Mouse (Mus musculus): ENCODE data around the gene Platr17. TPM values are rescaled to one million over a fixed set of nuclear protein-coding genes. Genes with fewer than 3 reads are reported as not detected.
"Not testable (repeated sequence)": the region's sequence is repeated elsewhere in the genome, so short reads cannot be mapped to it uniquely, and the experiment has no call there.

The Platr17 gene
- total RNA-seq, 2 experiments from 2014 or later, result not detected

DNA sequence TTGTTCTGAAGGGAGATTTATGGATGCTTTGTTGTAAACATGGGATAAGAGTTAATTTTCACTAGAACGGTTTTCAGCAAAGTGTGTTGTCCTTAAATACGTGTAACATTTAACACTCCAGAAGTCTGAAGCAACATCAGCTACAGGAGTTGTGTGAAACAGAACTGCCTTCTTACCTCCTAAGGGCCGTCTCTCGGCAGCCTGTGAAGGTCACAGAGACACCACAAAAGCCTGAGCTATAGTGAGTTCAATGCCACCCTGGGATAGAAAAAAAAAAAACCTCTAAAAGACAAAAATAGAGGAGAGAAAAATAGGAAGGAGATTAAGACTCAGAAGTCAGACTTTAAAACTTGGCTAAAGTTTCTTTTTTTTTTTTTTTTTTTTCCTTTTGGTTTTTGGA is 2.9 kb upstream of the Platr17 start:
- no peak for DNase-seq
- intact Hi-C loops (cut with DNase I), result no loop called here

DNA sequence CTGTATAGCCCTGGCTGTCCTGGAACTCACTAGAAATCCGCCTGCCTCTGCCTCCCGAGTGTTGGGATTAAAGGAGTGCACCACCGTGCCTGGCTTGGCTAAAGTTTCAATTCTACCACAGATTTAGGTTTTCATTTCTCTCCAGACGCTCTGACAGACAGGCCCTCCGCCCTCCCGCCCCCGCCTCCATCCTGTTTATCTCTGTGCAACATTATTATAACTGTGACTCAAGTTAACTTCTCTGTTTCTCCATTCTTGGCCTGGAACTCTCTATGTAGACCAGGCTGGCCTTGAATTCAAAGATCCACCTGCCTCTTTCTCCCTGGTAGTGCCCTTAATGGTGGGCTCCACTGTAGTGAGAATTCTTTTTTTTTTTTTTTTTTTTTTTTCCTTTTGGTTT is 2.4 kb upstream of the Platr17 start:
- intact Hi-C loops (cut with DNase I), result no loop called here
- no peak for DNase-seq

DNA sequence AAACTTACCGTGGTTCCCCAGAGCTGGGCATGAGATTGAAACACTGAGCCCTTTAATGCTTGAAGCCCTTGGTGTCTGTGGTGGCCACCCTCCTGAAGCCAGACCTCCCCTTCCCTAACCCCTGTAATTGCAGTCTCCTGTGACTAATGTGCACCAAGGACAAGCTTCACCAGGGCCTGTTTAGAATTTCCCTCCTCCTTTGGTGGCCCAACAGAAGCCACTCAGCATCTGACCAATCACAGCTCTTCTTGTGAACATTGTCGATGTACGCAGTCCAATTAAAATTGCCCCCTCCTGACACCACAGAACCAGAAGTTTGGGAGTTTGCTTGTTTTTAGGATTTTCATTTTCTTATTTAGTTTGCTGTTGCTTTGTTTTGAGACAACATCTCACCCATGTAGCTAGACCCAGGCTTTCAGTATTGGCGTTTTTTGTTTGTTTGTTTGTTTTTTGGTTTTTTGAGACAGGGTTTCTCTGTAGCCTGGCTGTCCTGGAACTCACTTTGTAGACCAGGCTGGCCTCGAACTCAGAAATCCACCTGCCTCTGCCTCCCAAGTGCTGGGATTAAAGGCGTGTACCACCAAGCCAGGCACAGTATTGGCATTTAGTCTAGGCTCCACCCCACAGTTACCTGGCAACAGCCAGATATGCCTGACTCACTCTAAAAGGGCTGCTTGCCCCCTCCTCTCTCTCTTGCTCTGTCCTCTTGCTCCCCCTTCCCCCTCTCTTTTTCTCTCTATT is 854 bp upstream of the Platr17 start:
- intact Hi-C loops (cut with DNase I); DNase-seq: not testable (repeated sequence)

DNA sequence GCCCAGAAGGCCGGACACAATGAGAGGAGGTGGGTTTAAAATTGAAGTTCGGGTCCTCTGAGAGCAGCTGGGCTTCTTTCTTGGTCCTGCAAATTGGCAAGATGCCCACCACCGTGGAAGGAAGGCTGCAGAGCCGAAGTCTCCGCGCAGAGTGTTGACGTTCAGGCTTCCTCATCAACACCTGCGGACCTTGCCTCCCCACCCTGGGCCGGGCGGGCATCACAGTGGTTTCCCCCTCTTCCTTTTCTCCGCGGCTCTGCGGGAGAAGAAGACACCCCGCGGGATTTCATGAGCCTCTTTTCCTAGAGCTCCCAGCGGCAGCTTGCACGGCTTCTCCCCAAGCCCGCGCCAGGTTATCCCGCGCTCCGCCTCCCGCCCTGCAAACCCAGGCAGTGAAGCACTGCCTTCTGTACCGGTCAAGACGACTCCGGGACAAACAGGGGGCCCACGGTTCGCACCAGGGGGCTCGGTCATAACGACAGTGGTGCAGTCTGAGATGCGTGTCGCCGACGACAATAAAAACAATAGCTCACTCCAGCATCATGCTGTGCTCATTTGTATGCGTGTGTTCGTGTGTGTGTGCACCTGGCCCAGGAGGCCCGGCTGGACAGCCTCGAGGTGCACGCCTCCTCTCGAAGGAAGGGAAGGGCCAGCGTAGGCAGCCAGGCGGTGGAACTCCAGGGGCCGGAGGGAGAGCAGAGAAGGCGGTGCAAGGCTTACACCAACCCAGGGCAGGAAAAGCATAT is 3.6 kb downstream of the Platr17 start:
- DNase-seq, result peak; percentile 66
- intact Hi-C loops (cut with DNase I), result no loop called here

DNA sequence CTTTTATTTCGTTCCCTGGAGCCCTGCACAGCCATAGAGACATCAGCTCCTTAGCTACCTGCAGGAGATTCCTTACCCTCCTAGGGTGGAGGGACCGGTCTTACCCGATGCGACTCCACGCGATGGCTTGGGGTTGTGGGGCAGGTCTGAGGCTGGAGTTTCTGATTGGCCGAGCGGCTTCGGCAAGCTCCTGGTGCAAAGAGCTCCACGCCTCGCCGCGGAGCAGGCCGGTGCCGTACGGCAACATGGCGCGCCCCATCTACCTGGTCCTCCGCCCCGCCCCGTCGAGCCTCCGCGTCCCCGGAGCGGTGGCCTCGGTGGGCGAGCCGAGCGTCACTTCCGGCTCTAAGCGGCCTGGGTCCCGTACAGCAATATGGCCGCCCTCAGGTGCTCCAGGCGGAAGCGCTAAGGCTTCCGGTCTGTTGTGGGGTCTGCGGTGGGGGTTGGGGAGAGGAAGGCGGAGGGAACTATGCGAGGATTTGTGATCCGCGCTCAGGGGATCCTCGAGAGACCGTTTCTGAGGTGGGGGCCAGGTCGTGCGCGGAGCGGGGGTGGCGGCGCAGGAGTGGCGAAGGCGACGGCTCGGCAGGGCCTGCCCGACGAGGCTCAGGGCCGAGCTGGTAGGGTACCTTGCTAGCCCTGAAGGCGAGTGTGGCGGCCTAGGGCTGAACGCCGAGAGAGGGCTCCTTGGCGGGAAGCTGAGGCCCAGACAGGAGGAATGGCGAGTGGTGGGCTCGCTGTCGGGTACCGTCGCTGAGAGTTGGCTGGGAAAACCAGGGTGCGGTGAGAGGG is 4.3 kb downstream of the Platr17 start, which contains the start of gene Daxx:
Daxx (plus strand) TSS at position 338 of the 792 bp plus-strand sequence.
- DNase-seq, result peak; percentile 99
- intact Hi-C loops (cut with DNase I), result no loop called here

DNA sequence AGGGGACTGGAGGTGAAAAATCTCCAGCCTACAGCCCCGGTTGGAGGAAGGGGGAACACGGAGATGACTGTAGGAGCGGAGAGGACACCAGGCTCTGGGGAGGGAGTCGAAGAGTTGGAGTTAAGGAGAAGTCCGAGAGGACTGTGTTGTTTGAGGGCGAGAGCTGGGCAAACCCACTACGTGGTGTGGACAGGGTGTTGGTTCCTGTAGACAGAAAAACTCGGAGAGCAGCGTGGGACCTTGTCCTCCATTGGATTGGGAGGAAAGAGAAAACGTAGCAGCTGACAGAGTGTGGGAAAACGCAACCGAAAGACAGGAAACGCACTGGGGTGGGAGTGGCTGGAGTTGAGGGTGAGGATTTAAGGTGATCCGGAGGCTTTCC is 4.9 kb downstream of the Platr17 start:
- intact Hi-C loops (cut with DNase I), result no loop called here
- no peak for DNase-seq

DNA sequence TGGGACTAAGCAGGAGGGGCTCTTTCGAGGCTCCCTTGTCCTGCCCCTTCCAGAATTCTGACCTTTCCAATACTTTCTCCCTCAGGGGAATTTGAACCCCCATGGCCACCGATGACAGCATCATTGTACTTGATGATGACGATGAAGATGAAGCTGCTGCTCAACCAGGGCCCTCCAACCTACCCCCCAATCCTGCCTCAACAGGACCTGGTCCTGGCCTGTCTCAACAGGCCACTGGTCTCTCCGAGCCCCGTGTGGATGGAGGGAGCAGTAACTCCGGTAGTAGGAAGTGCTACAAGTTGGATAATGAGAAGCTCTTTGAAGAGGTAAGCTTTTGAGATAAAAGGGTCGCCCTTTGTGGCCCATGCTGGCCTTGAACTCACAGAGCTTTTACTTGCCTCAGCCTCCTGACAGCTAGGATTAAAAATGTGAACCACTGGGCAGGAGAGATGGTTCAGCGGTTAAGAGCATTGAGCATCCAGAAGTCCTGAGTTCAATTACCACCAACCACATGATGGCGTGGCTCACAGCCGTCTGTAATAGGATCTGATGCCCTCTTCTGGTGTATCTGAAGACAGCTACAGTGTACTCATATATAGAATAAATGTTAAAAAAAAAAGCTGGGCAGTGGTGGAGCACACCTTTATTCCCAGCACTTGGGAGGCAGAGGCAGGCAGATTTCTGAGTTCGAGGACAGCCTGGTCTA is 5.6 kb downstream of the Platr17 start:
- no peak for DNase-seq
- intact Hi-C loops (cut with DNase I), result no loop called here

DNA sequence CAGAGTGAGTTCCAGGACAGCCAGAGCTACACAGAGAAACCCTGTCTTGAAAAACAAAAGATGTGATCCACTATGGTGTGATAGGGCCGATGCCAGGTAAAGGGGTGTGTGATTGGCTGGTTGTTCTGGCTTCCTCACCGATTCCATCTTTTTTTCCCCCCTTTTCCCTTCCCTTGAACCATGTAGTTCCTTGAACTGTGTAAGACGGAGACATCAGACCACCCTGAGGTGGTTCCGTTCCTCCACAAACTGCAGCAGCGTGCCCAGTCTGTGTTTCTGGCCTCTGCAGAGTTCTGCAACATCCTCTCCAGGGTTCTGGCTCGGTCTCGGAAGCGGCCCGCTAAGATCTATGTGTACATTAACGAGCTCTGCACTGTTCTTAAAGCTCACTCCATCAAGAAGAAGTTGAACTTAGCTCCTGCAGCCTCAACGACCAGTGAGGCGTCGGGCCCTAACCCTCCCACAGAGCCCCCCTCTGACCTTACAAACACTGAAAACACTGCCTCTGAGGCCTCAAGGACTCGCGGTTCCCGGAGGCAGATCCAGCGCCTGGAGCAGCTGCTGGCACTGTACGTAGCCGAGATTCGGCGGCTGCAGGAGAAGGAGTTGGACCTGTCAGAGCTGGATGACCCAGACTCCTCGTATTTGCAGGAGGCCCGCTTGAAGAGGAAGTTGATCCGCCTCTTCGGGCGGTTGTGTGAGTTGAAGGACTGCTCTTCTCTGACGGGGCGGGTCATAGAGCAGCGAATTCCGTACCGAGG is 6.3 kb downstream of the Platr17 start:
- no peak for DNase-seq

DNA sequence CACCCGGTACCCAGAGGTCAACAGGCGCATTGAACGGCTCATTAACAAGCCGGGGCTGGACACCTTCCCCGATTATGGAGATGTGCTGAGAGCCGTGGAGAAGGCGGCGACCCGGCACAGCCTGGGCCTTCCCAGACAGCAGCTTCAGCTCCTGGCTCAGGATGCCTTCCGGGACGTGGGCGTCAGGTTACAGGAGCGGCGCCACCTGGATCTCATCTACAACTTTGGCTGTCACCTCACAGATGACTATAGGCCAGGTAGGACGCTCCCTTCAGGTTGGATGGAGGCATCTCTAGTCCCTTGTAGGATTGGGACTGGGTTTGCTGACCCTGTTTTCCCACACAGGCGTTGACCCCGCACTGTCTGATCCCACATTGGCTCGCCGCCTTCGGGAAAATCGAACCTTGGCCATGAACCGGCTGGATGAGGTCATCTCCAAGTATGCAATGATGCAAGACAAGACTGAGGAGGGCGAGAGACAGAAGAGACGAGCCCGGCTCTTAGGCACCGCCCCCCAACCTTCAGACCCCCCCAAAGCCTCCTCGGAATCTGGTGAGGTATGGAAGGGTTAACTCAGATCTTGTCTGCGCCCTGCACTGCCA is 7.0 kb downstream of the Platr17 start:
- no peak for DNase-seq
- intact Hi-C loops (cut with DNase I), result no loop called here

More for the DNA sequence above, 6.3 kb downstream of the Platr17 start:
- intact Hi-C loops (cut with DNase I), result no loop called here

DNA sequence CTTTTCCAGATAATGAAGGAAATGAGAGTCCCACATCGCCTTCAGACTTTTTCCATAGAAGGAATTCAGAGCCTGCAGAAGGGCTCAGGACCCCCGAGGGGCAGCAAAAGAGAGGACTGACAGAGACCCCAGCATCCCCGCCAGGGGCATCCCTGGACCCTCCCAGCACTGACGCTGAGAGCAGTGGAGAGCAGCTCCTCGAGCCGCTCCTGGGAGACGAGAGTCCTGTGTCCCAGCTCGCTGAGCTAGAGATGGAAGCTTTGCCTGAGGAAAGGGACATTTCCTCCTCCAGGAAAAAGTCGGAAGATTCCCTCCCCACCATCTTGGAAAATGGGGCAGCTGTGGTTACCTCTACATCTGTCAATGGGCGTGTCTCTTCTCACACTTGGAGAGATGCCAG is 8.3 kb downstream of the Platr17 start:
- intact Hi-C loops (cut with DNase I), result no loop called here
- no peak for DNase-seq

DNA sequence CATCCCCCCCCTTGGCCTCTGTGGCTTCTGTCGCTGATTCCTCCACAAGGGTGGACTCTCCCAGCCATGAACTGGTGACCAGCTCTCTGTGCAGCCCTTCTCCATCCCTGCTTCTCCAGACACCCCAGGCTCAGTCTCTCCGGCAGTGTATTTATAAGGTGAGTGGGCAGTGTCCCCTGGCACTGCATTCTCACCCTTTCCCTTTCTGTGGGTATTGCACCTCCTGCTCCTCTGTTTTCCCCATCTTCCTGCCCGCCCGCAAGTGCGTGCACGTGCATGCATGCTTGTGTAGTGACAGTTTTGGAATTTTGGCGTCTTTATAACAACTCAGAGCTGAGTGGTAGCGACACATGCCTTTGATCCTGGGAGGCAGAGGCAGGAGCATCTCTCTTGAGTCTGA is 9.0 kb downstream of the Platr17 start:
- DNase-seq, result no peak
- intact Hi-C loops (cut with DNase I), result no loop called here

DNA sequence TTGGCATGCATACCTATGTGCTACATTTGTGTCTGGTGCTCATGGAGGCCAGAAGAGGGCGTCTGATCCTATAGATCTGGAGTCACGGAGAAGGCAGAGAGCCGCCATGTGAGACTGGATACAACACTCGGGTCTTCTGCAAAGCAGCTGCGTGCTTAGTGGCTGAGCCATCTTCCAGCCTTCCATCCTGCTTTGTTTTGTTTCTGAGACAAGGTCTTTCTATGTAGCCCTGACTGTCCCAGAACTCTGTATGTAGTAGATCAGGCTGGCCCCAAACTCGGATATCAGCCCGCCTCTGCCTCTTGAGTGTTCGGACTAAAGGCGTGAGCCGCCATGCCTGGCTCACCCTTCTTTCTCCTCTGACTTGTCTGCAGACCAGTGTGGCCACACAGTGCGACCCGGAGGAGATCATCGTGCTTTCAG is 10.0 kb downstream of the Platr17 start:
- intact Hi-C loops (cut with DNase I), result no loop called here
- no peak for DNase-seq

DNA sequence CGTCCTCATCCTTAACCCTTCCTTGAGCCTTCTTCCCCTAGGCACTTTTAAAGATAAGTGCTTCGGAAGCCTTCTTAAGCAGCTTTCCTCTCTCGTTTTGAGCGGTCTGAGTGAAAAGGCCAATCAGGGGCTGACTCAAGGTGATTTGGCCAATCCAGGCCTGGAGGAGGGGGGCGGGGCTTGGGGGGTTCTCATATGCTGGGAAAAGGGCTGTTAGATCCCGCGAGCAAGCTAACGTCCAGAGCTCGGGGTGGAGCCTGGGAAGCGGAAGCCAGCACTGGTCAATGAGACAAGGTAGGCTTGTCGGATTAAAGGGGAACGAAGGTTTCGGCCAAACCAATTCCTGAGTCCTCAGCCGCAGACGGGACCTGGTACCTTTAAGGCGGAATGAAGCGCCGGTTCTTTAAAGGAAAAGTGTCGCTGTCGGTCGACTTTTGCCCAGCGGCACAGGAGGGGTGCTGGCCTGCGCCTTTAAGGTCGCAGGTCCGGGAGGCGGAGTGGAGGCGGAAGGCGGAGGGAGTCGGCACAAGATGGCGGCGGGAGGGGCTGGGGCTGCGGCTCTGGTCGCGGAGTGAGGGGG is 10.8 kb downstream of the Platr17 start, which contains the start of the genes Tapbp and Zbtb22:
Tapbp (plus strand) TSS at position 229 of the 580 bp plus-strand sequence.
Zbtb22 (plus strand) TSS at position 234 of the 580 bp plus-strand sequence.
- intact Hi-C loops (cut with DNase I), result no loop called here
- peak; percentile 99 for DNase-seq

DNA sequence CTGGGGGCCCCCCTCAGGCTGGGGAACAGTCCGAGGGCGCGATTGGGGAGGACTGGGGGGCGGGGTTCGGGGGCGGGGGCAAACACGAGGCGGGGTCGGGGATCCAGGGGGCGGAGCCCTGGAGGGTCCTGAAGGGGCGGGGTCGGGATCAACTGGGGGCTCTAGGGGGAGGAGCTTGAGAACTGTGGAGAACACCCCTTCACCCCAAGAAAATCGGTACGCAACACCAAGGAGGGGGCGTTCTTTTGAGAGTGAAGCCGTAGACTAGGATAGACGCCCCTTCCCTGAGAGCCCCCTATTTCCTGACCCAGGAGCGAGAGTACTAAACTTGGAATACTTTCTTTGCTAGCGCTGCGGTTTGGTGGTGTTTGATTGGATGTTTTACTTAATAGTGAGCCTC is 11.4 kb downstream of the Platr17 start:
- no peak for DNase-seq
- intact Hi-C loops (cut with DNase I), result no loop called here

DNA sequence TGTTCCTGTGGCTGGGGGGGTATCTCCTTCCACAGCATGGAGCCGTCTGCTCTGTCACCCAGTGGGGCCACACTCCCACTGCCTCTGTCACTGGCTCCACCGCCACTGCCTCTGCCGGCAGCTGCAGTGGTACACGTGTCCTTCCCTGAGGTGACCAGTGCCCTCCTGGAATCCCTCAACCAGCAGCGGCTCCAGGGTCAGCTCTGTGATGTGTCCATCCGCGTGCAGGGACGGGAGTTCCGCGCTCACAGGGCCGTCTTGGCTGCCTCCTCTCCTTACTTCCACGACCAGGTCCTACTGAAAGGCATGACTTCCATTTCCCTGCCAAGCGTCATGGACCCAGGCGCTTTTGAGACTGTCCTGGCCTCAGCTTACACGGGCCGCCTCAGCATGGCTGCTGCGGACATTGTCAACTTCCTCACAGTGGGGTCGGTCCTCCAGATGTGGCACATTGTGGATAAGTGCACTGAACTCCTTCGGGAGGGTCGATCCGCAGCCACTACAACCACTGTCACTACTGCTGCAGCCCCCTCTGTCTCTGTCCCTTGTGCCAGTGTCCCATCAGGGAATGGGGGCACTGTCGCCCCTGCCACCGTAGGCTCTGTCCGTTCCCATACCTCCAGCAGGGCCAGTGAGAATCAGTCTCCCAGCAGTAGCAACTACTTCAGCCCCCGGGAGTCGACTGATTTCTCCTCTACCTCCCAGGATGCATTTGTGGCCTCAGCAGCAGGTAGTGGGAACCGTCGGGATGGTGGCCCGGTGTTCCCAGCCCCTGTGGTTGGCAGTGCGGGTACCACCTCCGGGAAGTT is 12.1 kb downstream of the Platr17 start:
- DNase-seq, result no peak
- intact Hi-C loops (cut with DNase I), result no loop called here

DNA sequence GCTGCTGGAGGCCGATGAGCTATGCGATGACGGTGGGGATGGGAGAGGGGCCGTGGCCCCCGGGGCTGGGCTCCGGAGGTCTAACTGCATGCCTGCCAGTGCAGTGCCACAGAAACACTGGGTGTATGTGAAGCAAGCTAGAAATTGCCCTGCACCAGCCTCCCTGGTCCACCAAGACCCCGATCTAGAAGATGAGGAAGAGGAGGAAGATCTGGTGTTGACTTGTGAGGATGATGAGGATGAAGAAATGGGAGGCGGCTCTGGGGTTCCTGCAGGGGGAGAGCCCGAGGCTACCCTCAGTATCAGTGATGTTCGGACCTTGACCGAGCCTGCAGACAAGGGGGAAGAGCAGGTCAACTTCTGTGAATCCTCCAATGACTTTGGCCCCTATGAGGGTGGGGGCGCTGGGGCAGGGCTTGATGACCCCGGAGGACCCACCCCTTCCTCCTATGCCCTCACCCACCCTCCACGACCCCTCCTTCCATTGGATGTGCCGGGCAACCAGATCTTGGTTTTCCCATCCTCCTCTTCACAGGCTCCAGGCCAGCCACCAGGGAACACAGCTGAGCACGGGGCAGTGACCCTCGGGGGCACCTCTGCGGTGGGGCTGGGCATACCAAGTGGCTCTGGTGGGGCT is 12.8 kb downstream of the Platr17 start:
- intact Hi-C loops (cut with DNase I), result no loop called here
- no peak for DNase-seq

DNA sequence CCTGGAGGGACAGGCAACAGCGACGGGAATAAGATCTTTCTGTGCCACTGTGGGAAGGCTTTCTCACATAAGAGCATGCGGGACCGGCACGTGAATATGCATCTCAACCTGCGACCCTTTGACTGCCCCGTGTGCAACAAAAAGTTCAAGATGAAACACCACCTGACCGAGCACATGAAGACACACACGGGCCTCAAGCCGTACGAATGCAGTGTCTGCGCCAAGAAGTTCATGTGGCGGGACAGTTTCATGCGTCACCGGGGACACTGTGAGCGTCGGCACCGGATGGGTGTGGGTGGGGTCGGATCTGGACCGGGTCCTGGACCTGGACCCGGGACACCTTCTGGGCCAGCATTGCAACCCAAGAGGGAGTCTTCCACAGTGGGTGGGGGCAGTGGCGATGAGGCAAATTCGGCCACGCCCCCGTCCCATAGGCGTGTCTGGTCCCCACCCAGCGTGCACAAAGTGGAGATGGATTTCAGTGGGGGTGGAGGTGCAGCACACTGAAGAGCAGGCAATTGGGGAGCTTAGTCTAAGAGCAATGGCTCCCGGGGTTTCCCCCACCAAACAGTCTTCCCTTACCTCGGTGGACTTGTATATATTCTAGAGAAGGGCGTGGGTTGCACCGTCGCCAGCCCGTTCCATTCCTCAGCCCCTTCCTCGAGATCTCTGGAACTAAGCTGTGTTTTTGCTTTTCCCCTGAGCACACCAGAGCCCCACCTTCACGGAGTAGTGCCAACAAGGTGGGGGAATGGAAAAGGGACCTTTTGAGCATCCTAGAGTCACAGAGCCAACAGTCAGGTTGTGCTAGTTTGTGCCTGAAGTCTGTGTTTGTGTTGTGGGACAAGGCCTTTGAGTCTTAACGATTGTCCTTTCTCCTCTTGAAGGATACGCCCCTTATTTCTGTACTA is 13.6 kb downstream of the Platr17 start:
- DNase-seq, result no peak
- intact Hi-C loops (cut with DNase I), result no loop called here
